Mouse (Mus musculus): ENCODE results near the gene Slc4a4.

GRCm38 (mm10) chr5:89097291-89097690, 210.7 kb downstream of the Slc4a4 start:
- TF ChIP-seq CTCF (IDR thresholded peaks at IDR 0.05; ENCODE audit: extremely low read depth, insufficient read depth, low read length), result no peak
- TF ChIP-seq POLR2A (IDR thresholded peaks at IDR 0.05; ENCODE audit: extremely low read depth, insufficient read depth, low read length), result no peak
